Comparison of ENCODE assay signal across 8 mouse cellular contexts in the genomic region with DNA sequence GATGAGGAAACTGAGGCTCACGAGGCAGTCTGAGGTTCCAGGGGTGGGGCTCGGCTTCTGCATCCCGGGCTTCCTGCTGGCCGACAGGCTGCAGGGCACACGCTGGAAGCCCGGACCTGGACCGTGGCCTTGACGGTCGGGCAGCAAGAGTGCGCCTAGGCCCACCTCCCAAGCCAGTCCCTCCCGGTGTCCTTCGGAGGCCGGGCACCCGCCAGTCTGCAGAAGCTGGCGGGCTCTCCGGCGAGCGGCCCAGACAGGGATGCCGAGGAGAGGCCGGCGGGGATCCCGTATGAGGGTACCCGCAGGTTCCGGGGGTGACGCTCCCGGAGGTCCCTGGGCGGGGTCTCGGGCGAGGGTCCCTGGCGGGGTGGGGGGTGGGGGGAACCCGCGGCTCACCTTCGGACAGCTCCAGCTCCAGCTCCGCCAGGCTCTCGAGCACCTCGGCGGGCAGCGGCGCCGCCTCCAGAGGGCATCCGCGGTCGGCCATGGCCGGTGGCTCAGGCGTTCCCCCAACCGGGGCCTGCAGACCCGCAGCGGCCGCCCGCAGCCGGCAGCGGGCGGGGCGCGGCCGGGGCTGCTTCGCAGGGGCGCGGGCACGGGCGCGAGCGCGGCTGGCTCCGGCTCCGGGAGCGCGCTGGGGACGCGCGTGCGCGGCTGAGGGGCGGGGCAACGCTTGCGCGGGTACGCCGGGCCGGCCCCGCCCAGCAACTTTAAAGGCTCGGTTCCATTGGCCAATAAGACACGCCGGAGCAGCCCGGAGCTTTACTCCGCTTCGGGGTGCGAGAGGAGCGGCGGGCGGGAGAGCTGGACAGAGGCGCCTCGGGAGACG. TPM values are rescaled to one million over a fixed set of nuclear protein-coding genes. Genes with fewer than 3 reads are reported as not detected.
DNase-seq lines count a peak whose midpoint lies in the region; ATAC-seq and TF ChIP-seq lines count a peak whose summit lies in the region.

Gene Dip2a, minus strand, starts transcription at position 581 of the 829 bp plus-strand sequence.

- no peaks in the 10 kb centered on the region for H3K9me3 ChIP-seq in ES-Bruce4 (replicated peaks; ENCODE audit: control insufficient read depth, insufficient read depth, low read length, poor library complexity, severe bottlenecking)
- H3K9me3 ChIP-seq in forebrain, embryonic 14.5 days (replicated peaks; ENCODE audit: control insufficient read depth, low read length), result no peaks in the 10 kb centered on the region
- no peaks in the 10 kb centered on the region for H3K9me3 ChIP-seq in neural tube, embryonic 15.5 days (replicated peaks)

- TF ChIP-seq CTCF in ES-Bruce4 (IDR thresholded peaks at IDR 0.05; ENCODE audit: low read depth, low read length), result no peak

- TF ChIP-seq EP300 in ES-Bruce4 (IDR thresholded peaks at IDR 0.05; ENCODE audit: insufficient read depth, low read depth, low read length), result no peak

- H3K4me2 ChIP-seq in forebrain, embryonic 14.5 days (ENCODE audit: low read length), result peak within 1 kb of the TSS; percentile 73
- H3K4me2 ChIP-seq in neural tube, embryonic 15.5 days, result peak within 1 kb of the TSS; percentile 82

- H3K9ac ChIP-seq in ES-Bruce4 (ENCODE audit: low read depth, poor library complexity, severe bottlenecking), result peak within 1 kb of the TSS; percentile 84
- peak within 1 kb of the TSS; percentile 93 for H3K9ac ChIP-seq in forebrain, embryonic 14.5 days (ENCODE audit: low read length)
- peak within 1 kb of the TSS; percentile 86 for H3K9ac ChIP-seq in neural tube, embryonic 15.5 days (replicated peaks)

- intact Hi-C loops in heart, postnatal 14 days (cut with DNase I), result no loop called here

- ATAC-seq in cerebellum, adult (ENCODE audit: insufficient number of reproducible peaks, low FRiP score, low TSS enrichment), result peak; percentile 88
- peak; percentile 96 for ATAC-seq in forebrain, embryonic 14.5 days
- peak; percentile 94 for ATAC-seq in neural tube, embryonic 15.5 days (ENCODE audit: low FRiP score)

- no peaks in the 10 kb centered on the region for H3K27me3 ChIP-seq in ES-Bruce4 (ENCODE audit: control insufficient read depth, insufficient read depth, low read length, poor library complexity, severe bottlenecking)
- H3K27me3 ChIP-seq in forebrain, embryonic 14.5 days (replicated peaks; ENCODE audit: control insufficient read depth, insufficient read depth, low read length), result no peaks in the 10 kb centered on the region
- no peaks in the 10 kb centered on the region for H3K27me3 ChIP-seq in neural tube, embryonic 15.5 days (replicated peaks)

- H3K4me1 ChIP-seq in ES-Bruce4 (ENCODE audit: control insufficient read depth, insufficient read depth, low read length), result peaks cover 2% of the 10 kb centered on the region
- H3K4me1 ChIP-seq in forebrain, embryonic 14.5 days (ENCODE audit: control insufficient read depth, insufficient read depth, low read length), result peaks cover 6% of the 10 kb centered on the region; the same call in 1 of the 2 replicates
- H3K4me1 ChIP-seq in neural tube, embryonic 15.5 days, result peaks cover 25% of the 10 kb centered on the region

- H3K27ac ChIP-seq in ES-Bruce4 (ENCODE audit: insufficient read depth, low read length), result no peak within 1 kb of the TSS
- peak within 1 kb of the TSS; percentile 86 for H3K27ac ChIP-seq in forebrain, embryonic 14.5 days (ENCODE audit: low read depth, low read length)
- peak within 1 kb of the TSS; percentile 85 for H3K27ac ChIP-seq in neural tube, embryonic 15.5 days (replicated peaks)

- peak; percentile 95 for DNase-seq in forebrain, embryonic 14.5 days (ENCODE audit: low spot score)
- DNase-seq in heart, postnatal 14 days, result peak; percentile 99
- peak; percentile 95 for DNase-seq in layer of hippocampus, adult 11-12 months (ENCODE audit: low spot score)
- peak; percentile 93 for DNase-seq in lung, adult 18-20 months
- DNase-seq in testis, postnatal 14 days (ENCODE audit: low spot score), result peak; percentile 92

- under 1% methylated on average over 87 of the region's 94 CpGs for WGBS in forebrain, embryonic 14.5 days
- under 1% methylated on average over 80 of the region's 94 CpGs for WGBS in neural tube, embryonic 15.5 days

- TF ChIP-seq POLR2A in ES-Bruce4 (IDR thresholded peaks at IDR 0.05; ENCODE audit: insufficient read depth, low read length), result peak; percentile 11

- H3K36me3 ChIP-seq in ES-Bruce4 (ENCODE audit: control insufficient read depth, insufficient read depth, low read length, poor library complexity, severe bottlenecking), result 0 out of 2 replicates have a peak, but pooled peaks cover 2% of the 10 kb centered on the region
- peaks cover 3% of the 10 kb centered on the region for H3K36me3 ChIP-seq in forebrain, embryonic 14.5 days (ENCODE audit: control insufficient read depth, insufficient read depth, low read length)
- no peaks in the 10 kb centered on the region for H3K36me3 ChIP-seq in neural tube, embryonic 15.5 days

- peak within 1 kb of the TSS; percentile 95 for H3K4me3 ChIP-seq in ES-Bruce4 (ENCODE audit: low read depth, low read length)
- H3K4me3 ChIP-seq in forebrain, embryonic 14.5 days (ENCODE audit: low read depth, low read length), result peak within 1 kb of the TSS; percentile 82
- peak within 1 kb of the TSS; percentile 65 for H3K4me3 ChIP-seq in neural tube, embryonic 15.5 days (replicated peaks)

RNA-seq across cellular contexts. Expression of gene Dip2a, which starts in this region (rescaled TPM):
- 10.4 and 12.5 TPM in 2 replicates for polyA plus RNA-seq in ES-Bruce4 (2011; ENCODE audit: insufficient read depth, insufficient read length, low read depth, missing spikeins)
- 5.6 and 6.9 TPM in 2 replicates for polyA plus RNA-seq in forebrain, embryonic 14.5 days (2014; fragmentation: Nextera tagmentation; extraction: Ambion mirVana)
- total RNA-seq in heart, postnatal 14 days (2021), result 10 to 100 TPM; 16.2 to 16.3 TPM
- polyA plus RNA-seq in neural tube, embryonic 15.5 days (2015; fragmentation: Nextera tagmentation; extraction: Ambion mirVana), result 16.8 and 19.7 TPM in 2 replicates
